Mouse (Mus musculus): Measurements from ENCODE around the gene Gm20716.

Gm20716 gene

GRCm38 (mm10) chr2:168230026-168230728 is at the start of gene Gm20716, which contains the start of the genes Dpm1 and Mocs3:
Gene Gm20716, minus strand, starts transcription at chr2:168230364.
Gene Dpm1, minus strand, starts transcription at chr2:168230591.
Gene Mocs3, plus strand, starts transcription at chr2:168230622.
- peak; percentile 91 for DNase-seq

- peak; percentile 63 for DNase-seq
Measured at GRCm38 (mm10) chr2:168274374-168274935, 44.3 kb upstream of the Gm20716 start.

- DNase-seq, result no peak
Measured at GRCm38 (mm10) chr2:168273387-168273786, 43.2 kb upstream of the Gm20716 start.

- DNase-seq, result peak; percentile 28
Measured at GRCm38 (mm10) chr2:168268033-168268432, 37.9 kb upstream of the Gm20716 start.

- no peak for DNase-seq
Measured at GRCm38 (mm10) chr2:168260900-168261299, 30.7 kb upstream of the Gm20716 start.

- DNase-seq, result no peak
Measured at GRCm38 (mm10) chr2:168260124-168260523, 30.0 kb upstream of the Gm20716 start.

GRCm38 (mm10) chr2:168259046-168259445 is 28.9 kb upstream of the Gm20716 start:
- DNase-seq, result no peak

- DNase-seq, result no peak
Measured at GRCm38 (mm10) chr2:168257188-168257587, 27.0 kb upstream of the Gm20716 start.

GRCm38 (mm10) chr2:168256506-168256905 is 26.3 kb upstream of the Gm20716 start:
- DNase-seq, result peak; percentile 71

GRCm38 (mm10) chr2:168253822-168254221 is 23.7 kb upstream of the Gm20716 start:
- DNase-seq, result no peak

GRCm38 (mm10) chr2:168252639-168253292 is 22.6 kb upstream of the Gm20716 start:
- peak; percentile 27 for DNase-seq

- DNase-seq, result peak; percentile 89
Measured at GRCm38 (mm10) chr2:168250270-168250669, 20.1 kb upstream of the Gm20716 start.

- DNase-seq, result no peak
Measured at GRCm38 (mm10) chr2:168248856-168249245, 18.7 kb upstream of the Gm20716 start.

- DNase-seq, result no peak
Measured at GRCm38 (mm10) chr2:168248167-168248855, 18.1 kb upstream of the Gm20716 start.

- no peak for DNase-seq
Measured at GRCm38 (mm10) chr2:168245571-168245970, 15.4 kb upstream of the Gm20716 start.

GRCm38 (mm10) chr2:168243278-168243677 is 13.1 kb upstream of the Gm20716 start:
- no peak for DNase-seq

GRCm38 (mm10) chr2:168242841-168243240 is 12.7 kb upstream of the Gm20716 start:
- no peak for DNase-seq

GRCm38 (mm10) chr2:168238335-168238734 is 8.2 kb upstream of the Gm20716 start:
- no peak for DNase-seq

- DNase-seq, result no peak
Measured at GRCm38 (mm10) chr2:168233286-168233685, 3.1 kb upstream of the Gm20716 start.

GRCm38 (mm10) chr2:168231471-168231829 is 1.3 kb upstream of the Gm20716 start:
- no peak for DNase-seq

- peak; percentile 34 for DNase-seq
Measured at GRCm38 (mm10) chr2:168230773-168231470, 758 bp upstream of the Gm20716 start.

- DNase-seq, result peak; percentile 49
Measured at GRCm38 (mm10) chr2:168229116-168230025, 793 bp downstream of the Gm20716 start.
